Mouse (Mus musculus) monocyte, adult 59 days (primary cell): ENCODE data around the gene Casc1. TPM values are rescaled to one million over a fixed set of nuclear protein-coding genes. Genes with fewer than 3 reads are reported as not detected.

ENCODE experiments used
- total RNA-seq, 2 experiments: library from RNA; stranded (reverse); gene quantifications; one replicate each; pipeline ENCODE4 v1.2.4; 2023

Casc1 gene
- under 1 TPM; 0.42 to 0.70 TPM for total RNA-seq

GRCm38 (mm10) chr6:145210816-145211338, at the start of gene Casc1, which contains the start of gene Etfrf1:
Gene Casc1, minus strand, starts transcription at chr6:145211005.
Gene Etfrf1, plus strand, starts transcription at chr6:145211134.

GRCm38 (mm10) chr6:145250185-145250791, 39.5 kb upstream of the Casc1 start, which contains the start of gene Kras:
Gene Kras, minus strand, starts transcription at chr6:145250239.

Other genes with a start within 250 kb of the Casc1 start
- gene Bcat1, start 134.8 kb downstream of the Casc1 start, total RNA-seq = not detected
- 100 to 1,000 TPM; 161 to 175 TPM for gene Lrmp, start 95.4 kb downstream of the Casc1 start, total RNA-seq
- gene Etfrf1, start 129 bp upstream of the Casc1 start, total RNA-seq = 10 to 100 TPM; 12.4 to 13.1 TPM
- 100 to 1,000 TPM; 106 to 108 TPM for gene Kras, start 39.2 kb upstream of the Casc1 start, total RNA-seq